Mouse (Mus musculus) effector memory CD4-positive, alpha-beta T cell, adult 5 months (primary cell): ENCODE measurements around the gene Skint1. TPM values are rescaled to one million over a fixed set of nuclear protein-coding genes. Genes with fewer than 3 reads are reported as not detected.

ENCODE experiments used
- polyA plus RNA-seq: library from polyadenylated mRNA; unstranded; fragments of 100-300 nt; shearing (Covaris generic); gene quantifications from one replicate; pipeline ENCODE4 v1.2.1, GENCODE M21; 2017

The Skint1 gene
- polyA plus RNA-seq: not detected

GRCm38 (mm10) chr4:112005969-112006368, at the start of gene Skint1:
TSS of gene Skint1 (plus strand) at chr4:112006269.

GRCm38 (mm10) chr4:111972623-111973022, 33.4 kb upstream of the Skint1 start, which contains the start of gene Skint7:
TSS of gene Skint7 (plus strand) at chr4:111972923.

DNA sequence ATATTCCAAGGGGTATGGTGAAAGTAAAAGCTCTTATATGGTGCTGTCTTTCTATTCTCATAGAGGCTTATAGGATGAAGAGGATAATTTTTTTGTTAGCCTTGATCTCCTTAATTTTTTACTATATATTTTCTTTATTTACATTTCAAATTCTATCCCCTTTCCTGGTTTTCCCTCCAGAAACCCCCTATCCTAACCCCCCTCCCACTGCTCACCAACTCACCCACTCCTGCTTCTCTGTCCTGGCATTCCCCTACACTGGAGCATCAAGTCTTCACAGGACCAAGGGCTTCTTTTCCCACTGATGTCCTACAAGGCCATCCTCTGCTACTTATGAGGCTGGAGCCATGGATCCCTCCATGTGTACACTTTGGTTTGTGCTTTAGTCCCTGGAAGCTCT, 65.6 kb downstream of the Skint1 start, which contains the start of gene Skint4:
Skint4 (plus strand) TSS at position 301 of the 400 bp plus-strand sequence.

Other genes with a start within 250 kb of the Skint1 start
- not detected for gene Slc5a9, start 103.4 kb upstream of the Skint1 start, polyA plus RNA-seq
- gene Skint8, start 86.9 kb upstream of the Skint1 start, polyA plus RNA-seq: not detected
- not detected for gene Skint7, start 33.3 kb upstream of the Skint1 start, polyA plus RNA-seq
- 0.11 TPM for gene Skint4, start 65.7 kb downstream of the Skint1 start, polyA plus RNA-seq
- gene Skint3, start 226.0 kb downstream of the Skint1 start, polyA plus RNA-seq: 0.27 TPM